Mouse (Mus musculus) erythroblast, embryonic 14.5 days (primary cell): ENCODE measurements at regions not wholly inside any gene's neighbourhood (a gene's known extent, or its start where the extent isn't known, plus 50 kb on each side); places are given as distances from the start of the nearest gene placed in this dataset.

Experiments
- H3K27me3 ChIP-seq: 2 replicates; pipeline ENCODE4 v1.6.1; 2012; ENCODE audit warnings: inconsistent platforms; ENCODE audit not compliant: control insufficient read depth
- H3K36me3 ChIP-seq: 2 replicates; pipeline ENCODE4 v1.6.1; 2012; ENCODE audit warnings: mild to moderate bottlenecking, inconsistent platforms; ENCODE audit not compliant: control insufficient read depth
- H3K4me1 ChIP-seq: 2 replicates; pipeline ENCODE4 v1.6.1; 2012; ENCODE audit warnings: inconsistent platforms; ENCODE audit not compliant: control insufficient read depth
- H3K4me3 ChIP-seq: replicated peaks from 2 replicates; pipeline ENCODE3; 2012; ENCODE audit warnings: moderate library complexity, mild to moderate bottlenecking, inconsistent platforms
- H3K9me3 ChIP-seq: 2 replicates; pipeline ENCODE4 v1.6.1; 2012; ENCODE audit warnings: low read length, inconsistent platforms, mixed read lengths; ENCODE audit not compliant: control insufficient read depth
- GATA1 ChIP-seq: IDR thresholded peaks from 2 replicates; pipeline ENCODE4 v1.6.1; 2012; ENCODE audit warnings: low read length, inconsistent platforms, mixed read lengths
- TAL1 ChIP-seq: IDR thresholded peaks from 3 replicates; pipeline ENCODE4 v1.6.1; 2012; ENCODE audit warnings: low read length, inconsistent platforms, mixed read lengths

- no peak for TF ChIP-seq TAL1
- no peak for TF ChIP-seq GATA1
Measured at GRCm38 (mm10) chr17:9975995-9976394, 306.5 kb upstream of the Pabpc6 start.

GRCm38 (mm10) chr17:9975153-9975552, 305.6 kb upstream of the Pabpc6 start:
- TF ChIP-seq GATA1 (no peak), TAL1 (no peak)
- Histone ChIP-seq H3K36me3 (no peaks in the 10 kb centered on the region), H3K4me3 (no peak overlapping the region)

More at GRCm38 (mm10) chr17:9975995-9976394, 306.5 kb upstream of the Pabpc6 start:
- no peaks in the 10 kb centered on the region for H3K9me3 ChIP-seq
- H3K36me3 ChIP-seq, result no peaks in the 10 kb centered on the region
- H3K27me3 ChIP-seq, result no peaks in the 10 kb centered on the region
- no peaks in the 10 kb centered on the region for H3K4me1 ChIP-seq
- no peak overlapping the region for H3K4me3 ChIP-seq

DNA sequence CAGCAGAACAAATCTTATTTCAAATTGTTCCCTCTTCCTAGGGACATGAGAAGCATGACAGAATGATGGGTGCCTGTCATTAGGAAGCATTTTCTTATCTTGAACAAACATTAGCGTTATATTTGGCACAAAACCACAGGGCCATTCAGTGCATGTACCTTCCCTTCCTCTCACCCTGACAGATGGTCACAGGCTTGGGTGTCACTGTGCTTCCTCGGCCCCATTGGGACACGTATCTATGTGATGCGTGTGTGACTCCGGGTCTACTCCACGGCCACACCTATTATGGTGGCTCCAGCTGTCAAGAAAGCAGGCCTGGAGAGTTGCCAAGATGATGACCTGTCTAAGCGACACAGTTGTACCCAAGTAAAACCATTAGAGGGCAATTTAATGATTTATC, 298.5 kb upstream of the Pabpc6 start:
- Histone ChIP-seq H3K27me3 (no peaks in the 10 kb centered on the region), H3K4me1 (no peaks in the 10 kb centered on the region), H3K4me3 (no peak overlapping the region), H3K36me3 (no peaks in the 10 kb centered on the region), H3K9me3 (no peaks in the 10 kb centered on the region)
- TF ChIP-seq GATA1 (no peak), TAL1 (no peak)

More at GRCm38 (mm10) chr17:9975153-9975552, 305.6 kb upstream of the Pabpc6 start:
- no peaks in the 10 kb centered on the region for H3K4me1 ChIP-seq
- no peaks in the 10 kb centered on the region for H3K9me3 ChIP-seq
- H3K27me3 ChIP-seq, result no peaks in the 10 kb centered on the region

DNA sequence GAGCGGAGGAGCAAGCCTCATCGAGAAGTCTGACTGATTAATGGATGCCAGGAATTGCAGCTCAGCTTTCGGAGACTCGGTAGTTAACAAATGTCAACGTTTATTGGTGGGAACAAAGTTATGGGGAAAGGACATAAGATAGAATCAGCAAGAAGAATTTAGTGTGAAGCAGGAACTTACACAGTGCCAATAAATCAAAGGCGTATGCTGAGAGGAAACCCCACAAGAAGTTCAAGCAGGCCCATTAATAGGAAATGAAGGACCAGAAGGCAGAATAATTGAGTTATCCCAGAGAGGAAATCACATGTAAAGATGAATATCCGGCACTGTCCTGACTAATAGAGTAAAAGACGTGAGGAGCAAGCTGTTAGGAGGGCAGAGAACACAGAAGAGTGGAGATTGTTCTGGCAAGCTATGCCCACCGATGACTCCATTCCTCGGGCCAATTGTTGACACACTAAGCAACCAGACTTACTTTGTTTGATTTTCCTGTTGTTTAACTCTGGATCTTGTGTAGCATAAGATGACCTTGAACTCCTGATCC, 293.4 kb upstream of the Pabpc6 start:
- no peak overlapping the region for H3K4me3 ChIP-seq
- H3K9me3 ChIP-seq, result no peaks in the 10 kb centered on the region
- no peaks in the 10 kb centered on the region for H3K36me3 ChIP-seq
- no peaks in the 10 kb centered on the region for H3K4me1 ChIP-seq
- TF ChIP-seq GATA1 (no peak), TAL1 (no peak)
- H3K27me3 ChIP-seq, result no peaks in the 10 kb centered on the region

DNA sequence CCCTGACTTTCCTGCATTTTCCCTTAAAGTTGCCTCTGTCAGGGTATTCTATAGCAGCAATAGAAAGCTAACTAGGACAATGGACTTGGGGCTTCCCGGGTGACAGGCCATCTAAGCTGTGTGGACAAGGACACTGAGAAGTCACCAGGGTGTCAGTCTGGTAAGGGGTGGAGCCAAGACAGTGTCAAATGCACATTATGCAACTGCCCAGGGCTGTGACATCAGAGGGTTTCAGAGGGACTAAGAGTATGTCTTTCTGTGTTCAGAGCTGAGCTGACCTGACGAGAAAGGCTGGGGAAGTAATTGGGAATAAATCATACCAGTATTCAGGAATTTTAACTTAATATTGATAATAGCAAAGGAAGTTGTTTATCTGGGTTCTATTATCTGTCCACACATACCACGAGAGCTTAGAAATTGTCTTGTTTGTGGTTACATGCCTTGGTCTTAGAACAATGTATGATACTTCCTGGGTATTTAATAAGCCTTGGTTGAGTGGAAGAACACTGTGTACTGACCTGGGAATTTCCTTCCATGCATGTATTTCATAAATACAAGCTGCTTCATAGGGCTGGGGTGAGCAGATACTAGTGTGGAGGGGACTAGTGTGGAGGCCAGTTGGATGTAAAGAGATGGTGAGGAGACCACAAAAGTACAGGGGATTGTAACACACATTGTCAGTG, 279.6 kb upstream of the Pabpc6 start:
- Histone ChIP-seq H3K4me3 (no peak overlapping the region), H3K9me3 (peaks cover 7% of the 10 kb centered on the region), H3K4me1 (no peaks in the 10 kb centered on the region), H3K36me3 (no peaks in the 10 kb centered on the region), H3K27me3 (no peaks in the 10 kb centered on the region)
- no peak for TF ChIP-seq GATA1
- TF ChIP-seq TAL1, result no peak

DNA sequence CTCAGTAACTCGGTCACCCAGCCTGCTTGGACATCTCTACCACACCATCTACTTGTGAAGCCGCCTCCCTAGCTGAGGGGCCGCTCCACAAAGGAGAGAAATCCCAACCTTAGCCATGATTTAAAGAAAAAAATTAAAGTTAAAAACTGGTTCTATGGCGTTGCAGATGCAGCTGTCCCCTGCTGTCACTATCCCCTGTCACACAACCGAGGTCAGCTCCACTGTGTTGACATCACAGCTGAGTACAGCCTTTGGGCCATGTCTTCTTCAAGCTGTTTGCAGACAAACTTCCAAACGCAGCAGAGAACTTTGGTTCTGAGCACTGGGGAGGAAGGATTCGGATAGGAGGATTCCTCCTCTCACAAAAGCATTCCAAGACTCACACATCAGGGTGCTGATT, 278.1 kb upstream of the Pabpc6 start:
- no peak for TF ChIP-seq TAL1
- TF ChIP-seq GATA1, result no peak
- Histone ChIP-seq H3K4me1 (no peaks in the 10 kb centered on the region), H3K27me3 (no peaks in the 10 kb centered on the region), H3K9me3 (peaks cover 5% of the 10 kb centered on the region), H3K4me3 (no peak overlapping the region), H3K36me3 (no peaks in the 10 kb centered on the region)

DNA sequence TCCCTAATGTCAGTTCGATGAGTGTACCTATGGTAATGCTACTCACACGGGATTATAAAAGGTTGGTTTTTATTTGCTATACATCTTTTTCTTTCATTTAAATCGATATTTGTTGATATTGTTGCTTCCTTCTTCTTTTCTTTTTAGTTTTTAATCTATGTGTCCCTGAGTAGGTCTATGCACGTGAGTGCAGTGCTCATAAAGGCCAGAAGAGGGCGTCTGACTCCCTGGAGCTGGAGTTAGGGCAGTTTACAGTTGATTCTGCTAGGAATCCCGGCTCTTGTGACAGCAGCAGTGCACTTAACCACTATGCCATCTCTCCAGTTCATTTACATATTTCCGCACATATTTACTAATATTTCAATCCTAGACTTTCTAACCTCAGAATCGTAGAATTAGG, 275.0 kb upstream of the Pabpc6 start:
- Histone ChIP-seq H3K36me3 (no peaks in the 10 kb centered on the region), H3K4me3 (no peak overlapping the region), H3K27me3 (no peaks in the 10 kb centered on the region), H3K9me3 (no peaks in the 10 kb centered on the region), H3K4me1 (no peaks in the 10 kb centered on the region)
- TF ChIP-seq GATA1, result no peak
- TF ChIP-seq TAL1, result no peak

- TF ChIP-seq TAL1 (no peak), GATA1 (no peak)
- Histone ChIP-seq H3K27me3 (no peaks in the 10 kb centered on the region), H3K4me1 (no peaks in the 10 kb centered on the region), H3K9me3 (no peaks in the 10 kb centered on the region), H3K36me3 (no peaks in the 10 kb centered on the region), H3K4me3 (no peak overlapping the region)
Measured at GRCm38 (mm10) chr17:9942171-9942570, 272.7 kb upstream of the Pabpc6 start.

- no peak for TF ChIP-seq TAL1
- H3K27me3 ChIP-seq, result no peaks in the 10 kb centered on the region
- no peaks in the 10 kb centered on the region for H3K4me1 ChIP-seq
- no peak overlapping the region for H3K4me3 ChIP-seq
- no peaks in the 10 kb centered on the region for H3K36me3 ChIP-seq
- H3K9me3 ChIP-seq, result no peaks in the 10 kb centered on the region
Measured at GRCm38 (mm10) chr17:9939576-9939975, 270.1 kb upstream of the Pabpc6 start.

- H3K4me1 ChIP-seq, result no peaks in the 10 kb centered on the region
- no peaks in the 10 kb centered on the region for H3K36me3 ChIP-seq
- TF ChIP-seq GATA1 (no peak), TAL1 (no peak)
- H3K4me3 ChIP-seq, result no peak overlapping the region
- H3K27me3 ChIP-seq, result no peaks in the 10 kb centered on the region
- no peaks in the 10 kb centered on the region for H3K9me3 ChIP-seq
Measured at GRCm38 (mm10) chr17:9938426-9938825, 268.9 kb upstream of the Pabpc6 start.
